Mouse (Mus musculus) liver, adult 2 months (tissue): ENCODE measurements around the gene Slc39a11.

ENCODE experiments used
- CTCF ChIP-seq: fragments of 200-500 bp; IDR thresholded peaks from 2 replicates; pipeline ENCODE4 v1.5.1; 2011; ENCODE audit warnings: low read depth, low read length, control low read depth
- POLR2A ChIP-seq: fragments of 200-500 bp; IDR thresholded peaks from 2 replicates; pipeline ENCODE4 v1.6.1; 2011; ENCODE audit warnings: low read length, control low read depth; ENCODE audit not compliant: insufficient read depth; ENCODE audit errors: extremely low read depth

DNA sequence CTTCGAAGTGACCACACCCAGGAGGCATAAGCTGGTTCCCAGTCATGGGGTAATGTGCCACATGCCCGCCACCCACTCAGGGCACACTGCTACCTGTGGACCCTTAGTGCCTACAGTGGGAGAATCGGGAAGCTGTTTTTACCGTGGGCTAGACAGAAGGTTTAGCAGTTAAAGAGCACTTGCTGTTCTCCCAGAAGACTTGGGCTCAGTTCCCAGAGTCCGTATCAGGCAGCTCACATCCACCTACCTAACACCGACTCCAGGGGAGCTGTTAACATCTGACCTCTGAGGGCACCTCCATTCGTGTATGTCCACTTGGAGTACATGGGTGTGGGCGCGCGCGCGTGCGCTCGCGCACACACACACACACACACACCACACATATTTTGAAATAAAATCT is 4.2 kb upstream of the Slc39a11 start:
- no peak for TF ChIP-seq CTCF
- no peak for TF ChIP-seq POLR2A
